Mouse (Mus musculus): ENCODE measurements around the gene Sun3. TPM values are rescaled to one million over a fixed set of nuclear protein-coding genes. Genes with fewer than 3 reads are reported as not detected.

The Sun3 gene
- total RNA-seq (2021) (1 to 10 TPM; 2.1 to 2.6 TPM), polyA plus RNA-seq (2012; rRNA removed) (0.23 TPM in 2 replicates)
- long read RNA-seq, partial matches to known transcripts = 0 of 3 reads
- long read RNA-seq, other reads (novel, unspliced or antisense) = 3 of 3 reads

DNA sequence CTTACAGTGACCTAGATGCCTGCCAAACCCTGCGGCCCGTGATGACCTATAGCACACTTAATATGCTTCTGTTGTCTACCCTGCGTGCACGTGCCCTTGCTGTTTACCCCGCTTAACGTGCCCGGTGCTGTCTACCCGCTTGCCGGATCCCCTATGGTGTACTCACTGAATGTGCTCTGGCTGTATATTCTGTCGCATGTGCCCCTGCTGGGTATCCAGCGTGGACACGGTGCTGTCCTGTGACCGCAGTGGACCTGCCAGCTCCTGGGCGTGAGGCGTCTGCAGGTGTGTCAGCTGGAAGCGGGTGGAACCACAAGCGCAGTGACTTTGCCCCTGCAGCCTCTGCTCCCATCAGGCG lies at the start of gene Sun3:
Gene Sun3 (minus strand): TSS at position 289 of the 358 bp plus-strand sequence.
- Histone ChIP-seq H3K9ac (ENCODE audit: low read depth, low read length) (peak within 1 kb of the TSS; percentile 41), H3K4me1 (ENCODE audit: control insufficient read depth, insufficient read depth, low read length) (0 out of 2 replicates have a peak, but pooled peaks cover 2% of the 10 kb centered on the region), H3K27me3 (ENCODE audit: control insufficient read depth, insufficient read depth, low read length) (0 out of 2 replicates have a peak, but pooled peaks cover 1% of the 10 kb centered on the region), H3K36me3 (ENCODE audit: control insufficient read depth, insufficient read depth, low read length) (no peaks in the 10 kb centered on the region), H3K4me3 (peak within 1 kb of the TSS; percentile 51), H3K79me2 (replicated peaks; ENCODE audit: control insufficient read depth, insufficient read depth, low read length) (no peaks in the 10 kb centered on the region), H3K27ac (peak within 1 kb of the TSS; percentile 64)
- intact Hi-C loops (cut with DNase I) = loop anchor here (2.0 to 5.0 kb wide), 2 partner anchors 36 to 66 kb away; partner anchors contain the start of gene Hus1
- DNase-seq = no peak
- TF ChIP-seq EP300 (IDR thresholded peaks at IDR 0.05; ENCODE audit: insufficient read depth, low read depth, low read length) (no peak), CTCF (IDR thresholded peaks at IDR 0.05) (no peak), POLR2A (IDR thresholded peaks at IDR 0.05; ENCODE audit: insufficient read depth, low read depth, low read length) (no peak)
- WGBS = 1% methylated on average over 18 of the region's 18 CpGs

DNA sequence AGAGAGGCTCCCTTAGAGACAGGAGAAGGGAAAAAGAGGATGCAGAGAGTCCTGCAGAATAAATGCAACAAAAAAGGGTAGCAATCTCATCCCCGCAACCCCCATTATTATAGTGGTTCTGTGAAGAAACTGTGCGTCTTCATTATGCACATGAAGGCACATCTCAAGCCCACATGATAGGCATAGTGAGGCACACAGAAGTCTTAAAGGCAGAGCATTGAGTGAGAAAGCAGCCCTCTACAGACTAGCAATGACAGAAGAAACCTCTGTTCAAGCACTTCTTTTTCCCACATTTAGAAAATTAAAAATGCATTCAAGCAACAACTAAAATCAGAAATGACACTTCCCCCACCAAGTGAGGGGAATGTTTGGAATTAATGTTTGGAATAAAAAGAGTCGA lies 27.7 kb upstream of the Sun3 start:
- TF ChIP-seq EP300 (IDR thresholded peaks at IDR 0.05; ENCODE audit: insufficient read depth, low read depth, low read length) (no peak), CTCF (IDR thresholded peaks at IDR 0.05) (no peak), POLR2A (IDR thresholded peaks at IDR 0.05; ENCODE audit: insufficient read depth, low read depth, low read length) (no peak)
- Histone ChIP-seq H3K79me2 (replicated peaks; ENCODE audit: control insufficient read depth, insufficient read depth, low read length) (no peaks in the 10 kb centered on the region), H3K4me1 (ENCODE audit: control insufficient read depth, insufficient read depth, low read length) (no peaks in the 10 kb centered on the region), H3K36me3 (ENCODE audit: control insufficient read depth, insufficient read depth, low read length) (no peaks in the 10 kb centered on the region), H3K4me3 (no peak overlapping the region), H3K9ac (ENCODE audit: low read depth, low read length) (no peak overlapping the region), H3K27me3 (ENCODE audit: control insufficient read depth, insufficient read depth, low read length) (no peaks in the 10 kb centered on the region), H3K27ac (no peak overlapping the region)
- intact Hi-C loops (cut with DNase I) = no loop called here
- no peak for DNase-seq
- 89% methylated on average over 3 of the region's 3 CpGs for whole genome bisulfite sequencing

GRCm38 (mm10) chr11:9060484-9060883 lies 11.7 kb upstream of the Sun3 start:
- intact Hi-C loops (cut with DNase I) = no loop called here
- Histone ChIP-seq H3K36me3 (ENCODE audit: control insufficient read depth, insufficient read depth, low read length) (no peaks in the 10 kb centered on the region), H3K4me3 (no peak overlapping the region), H3K27me3 (ENCODE audit: control insufficient read depth, insufficient read depth, low read length) (no peaks in the 10 kb centered on the region), H3K4me1 (ENCODE audit: control insufficient read depth, insufficient read depth, low read length) (no peaks in the 10 kb centered on the region), H3K9ac (ENCODE audit: low read depth, low read length) (no peak overlapping the region), H3K79me2 (replicated peaks; ENCODE audit: control insufficient read depth, insufficient read depth, low read length) (no peaks in the 10 kb centered on the region), H3K27ac (no peak overlapping the region)
- DNase-seq = no peak
- no peak for TF ChIP-seq EP300 (IDR thresholded peaks at IDR 0.05; ENCODE audit: insufficient read depth, low read depth, low read length)
- TF ChIP-seq CTCF (IDR thresholded peaks at IDR 0.05) = no peak
- TF ChIP-seq POLR2A (IDR thresholded peaks at IDR 0.05; ENCODE audit: insufficient read depth, low read depth, low read length) = no peak
- WGBS = 47% methylated on average over 5 of the region's 5 CpGs

GRCm38 (mm10) chr11:9060029-9060428 lies 11.2 kb upstream of the Sun3 start:
- 56% methylated on average over 1 of the region's 1 CpGs for WGBS
- Histone ChIP-seq H3K27me3 (ENCODE audit: control insufficient read depth, insufficient read depth, low read length) (no peaks in the 10 kb centered on the region), H3K27ac (no peak overlapping the region), H3K4me1 (ENCODE audit: control insufficient read depth, insufficient read depth, low read length) (no peaks in the 10 kb centered on the region), H3K36me3 (ENCODE audit: control insufficient read depth, insufficient read depth, low read length) (no peaks in the 10 kb centered on the region), H3K9ac (ENCODE audit: low read depth, low read length) (no peak overlapping the region), H3K79me2 (replicated peaks; ENCODE audit: control insufficient read depth, insufficient read depth, low read length) (no peaks in the 10 kb centered on the region), H3K4me3 (no peak overlapping the region)
- intact Hi-C loops (cut with DNase I) = no loop called here
- no peak for DNase-seq
- TF ChIP-seq EP300 (IDR thresholded peaks at IDR 0.05; ENCODE audit: insufficient read depth, low read depth, low read length) (no peak), POLR2A (IDR thresholded peaks at IDR 0.05; ENCODE audit: insufficient read depth, low read depth, low read length) (no peak), CTCF (IDR thresholded peaks at IDR 0.05) (no peak)

DNA sequence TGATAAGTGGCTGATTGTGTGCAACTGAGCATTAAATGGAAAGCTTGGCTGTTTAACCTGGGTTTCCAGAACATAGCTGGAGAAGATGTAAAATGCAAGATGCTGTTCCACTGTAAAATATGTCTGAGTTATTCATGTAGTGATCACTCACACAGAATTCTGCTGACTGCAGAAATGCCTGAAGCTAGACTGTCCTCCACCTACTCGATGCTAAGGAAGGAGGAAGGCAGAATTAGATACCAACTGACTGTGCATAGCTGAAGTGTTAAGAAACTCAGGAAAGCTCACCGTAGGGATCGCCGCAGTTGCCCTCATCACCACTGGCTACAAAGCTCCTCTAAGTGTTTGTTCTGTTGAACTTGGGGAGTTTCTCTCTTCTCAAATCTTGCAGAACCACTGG lies 8.9 kb upstream of the Sun3 start:
- 82% methylated on average over 4 of the region's 4 CpGs for WGBS
- H3K27me3 ChIP-seq (ENCODE audit: control insufficient read depth, insufficient read depth, low read length) = no peaks in the 10 kb centered on the region
- H3K27ac ChIP-seq = no peak overlapping the region
- no peaks in the 10 kb centered on the region for H3K4me1 ChIP-seq (ENCODE audit: control insufficient read depth, insufficient read depth, low read length)
- no peak for TF ChIP-seq EP300 (IDR thresholded peaks at IDR 0.05; ENCODE audit: insufficient read depth, low read depth, low read length)
- no peak overlapping the region for H3K9ac ChIP-seq (ENCODE audit: low read depth, low read length)
- no peaks in the 10 kb centered on the region for H3K36me3 ChIP-seq (ENCODE audit: control insufficient read depth, insufficient read depth, low read length)
- H3K4me3 ChIP-seq = no peak overlapping the region
- H3K79me2 ChIP-seq (replicated peaks; ENCODE audit: control insufficient read depth, insufficient read depth, low read length) = no peaks in the 10 kb centered on the region
- intact Hi-C loops (cut with DNase I) = no loop called here
- DNase-seq = no peak

DNA sequence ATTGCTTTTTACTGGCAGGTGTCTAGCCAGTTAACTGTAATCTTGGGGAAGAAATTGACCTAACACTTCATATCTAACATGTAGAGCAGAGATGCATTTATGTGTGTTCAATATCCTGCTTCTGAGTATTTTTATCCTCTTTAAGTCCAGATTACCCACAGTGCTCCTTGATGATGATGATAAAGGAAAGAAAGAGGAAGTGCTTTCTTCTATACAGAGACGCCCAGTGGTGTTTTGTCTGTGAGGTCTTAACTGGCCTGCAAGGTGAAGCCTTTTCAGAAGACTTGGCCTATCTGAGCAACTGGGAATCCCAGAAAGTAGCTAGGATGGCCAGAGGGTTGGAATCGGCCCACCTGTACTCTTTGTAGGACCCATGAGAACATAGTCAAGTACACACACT lies 8.1 kb upstream of the Sun3 start:
- Histone ChIP-seq H3K36me3 (ENCODE audit: control insufficient read depth, insufficient read depth, low read length) (no peaks in the 10 kb centered on the region), H3K27me3 (ENCODE audit: control insufficient read depth, insufficient read depth, low read length) (no peaks in the 10 kb centered on the region), H3K4me1 (ENCODE audit: control insufficient read depth, insufficient read depth, low read length) (no peaks in the 10 kb centered on the region), H3K9ac (ENCODE audit: low read depth, low read length) (no peak overlapping the region), H3K4me3 (no peak overlapping the region), H3K27ac (no peak overlapping the region), H3K79me2 (replicated peaks; ENCODE audit: control insufficient read depth, insufficient read depth, low read length) (no peaks in the 10 kb centered on the region)
- DNase-seq = no peak
- intact Hi-C loops (cut with DNase I) = no loop called here
- WGBS = 66% methylated on average over 2 of the region's 2 CpGs
- no peak for TF ChIP-seq EP300 (IDR thresholded peaks at IDR 0.05; ENCODE audit: insufficient read depth, low read depth, low read length)
- no peak for TF ChIP-seq CTCF (IDR thresholded peaks at IDR 0.05)
- TF ChIP-seq POLR2A (IDR thresholded peaks at IDR 0.05; ENCODE audit: insufficient read depth, low read depth, low read length) = no peak

Measured in heart, adult 2 months (tissue).